Mouse (Mus musculus): ENCODE measurements around the gene Rragd. TPM values are rescaled to one million over a fixed set of nuclear protein-coding genes. Genes with fewer than 3 reads are reported as not detected.
A peak's percentile ranks its signal among the peaks of the same experiment; 100 is the strongest.
"Not testable (repeated sequence)": the region's sequence is repeated elsewhere in the genome, so short reads cannot be mapped to it uniquely, and the experiment has no call there.

The Rragd gene
- total RNA-seq, 2 experiments from 2014 or later: 50.1 to 56.0 TPM

GRCm38 (mm10) chr4:32984801-32985675 lies 2.2 kb downstream of the Rragd start:
- DNase-seq (ENCODE audit: low spot score in 2 of 2): peak in 1 of 2 experiments; percentile 8

- no peak for DNase-seq (ENCODE audit: low spot score in 2 of 2)
These were observed 2.8 kb downstream of the Rragd start for GRCm38 (mm10) chr4:32985684-32986083.

DNA sequence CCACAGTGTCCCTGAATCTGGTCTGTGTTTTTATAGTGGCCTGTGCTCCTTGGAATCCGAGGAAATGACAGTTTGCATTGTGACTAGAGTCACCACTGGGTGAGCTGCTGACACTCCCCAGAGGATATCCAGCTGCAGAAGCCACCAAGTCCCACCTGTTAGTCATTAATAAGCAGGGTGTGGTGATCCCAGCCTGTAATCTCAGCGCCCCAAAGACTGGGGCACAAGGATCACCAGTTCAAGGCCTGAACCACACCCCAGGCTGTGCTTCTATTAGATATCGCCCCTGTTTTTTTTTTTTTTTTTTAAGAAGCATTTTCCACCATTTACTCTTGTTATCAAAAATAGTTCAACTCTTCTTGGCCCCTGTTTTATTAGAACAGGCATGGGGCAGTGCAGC lies 4.2 kb downstream of the Rragd start:
- DNase-seq (ENCODE audit: low spot score in 2 of 2): no peak

- no peak for DNase-seq (ENCODE audit: low spot score in 2 of 2)
These were observed 6.5 kb downstream of the Rragd start for GRCm38 (mm10) chr4:32989346-32989745.

- DNase-seq (ENCODE audit: low spot score in 2 of 2): no peak
These were observed 11.3 kb downstream of the Rragd start for GRCm38 (mm10) chr4:32994168-32994567.

- DNase-seq (ENCODE audit: low spot score in 2 of 2): no peak
These were observed 13.2 kb downstream of the Rragd start for GRCm38 (mm10) chr4:32996083-32996482.

DNA sequence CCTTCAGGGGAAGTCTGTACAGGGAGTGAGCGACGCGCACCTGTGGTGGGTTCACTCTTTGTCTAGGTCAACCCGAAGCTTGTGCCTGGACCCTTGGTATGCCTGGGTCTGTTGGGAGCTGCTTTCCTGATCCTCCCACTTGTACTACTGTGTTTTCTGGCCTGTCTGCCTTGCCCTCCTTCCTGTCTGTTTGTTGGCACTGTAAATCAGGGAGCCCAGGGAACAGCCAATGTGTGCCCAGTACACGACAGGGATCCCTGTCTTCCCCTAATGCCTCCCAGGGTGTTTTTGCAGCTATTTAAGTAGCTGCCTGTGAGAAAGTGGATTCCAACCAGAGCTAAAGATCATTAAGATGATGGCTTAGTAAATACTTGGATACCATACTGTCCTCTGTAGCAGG lies 14.7 kb downstream of the Rragd start:
- DNase-seq (ENCODE audit: low spot score in 2 of 2): no peak

- DNase-seq (ENCODE audit: low spot score in 2 of 2): no peak
These were observed 16.2 kb downstream of the Rragd start for GRCm38 (mm10) chr4:32998996-32999395.

- no peak for DNase-seq (ENCODE audit: low spot score in 2 of 2)
These were observed 19.2 kb downstream of the Rragd start for GRCm38 (mm10) chr4:33002081-33002480.

DNA sequence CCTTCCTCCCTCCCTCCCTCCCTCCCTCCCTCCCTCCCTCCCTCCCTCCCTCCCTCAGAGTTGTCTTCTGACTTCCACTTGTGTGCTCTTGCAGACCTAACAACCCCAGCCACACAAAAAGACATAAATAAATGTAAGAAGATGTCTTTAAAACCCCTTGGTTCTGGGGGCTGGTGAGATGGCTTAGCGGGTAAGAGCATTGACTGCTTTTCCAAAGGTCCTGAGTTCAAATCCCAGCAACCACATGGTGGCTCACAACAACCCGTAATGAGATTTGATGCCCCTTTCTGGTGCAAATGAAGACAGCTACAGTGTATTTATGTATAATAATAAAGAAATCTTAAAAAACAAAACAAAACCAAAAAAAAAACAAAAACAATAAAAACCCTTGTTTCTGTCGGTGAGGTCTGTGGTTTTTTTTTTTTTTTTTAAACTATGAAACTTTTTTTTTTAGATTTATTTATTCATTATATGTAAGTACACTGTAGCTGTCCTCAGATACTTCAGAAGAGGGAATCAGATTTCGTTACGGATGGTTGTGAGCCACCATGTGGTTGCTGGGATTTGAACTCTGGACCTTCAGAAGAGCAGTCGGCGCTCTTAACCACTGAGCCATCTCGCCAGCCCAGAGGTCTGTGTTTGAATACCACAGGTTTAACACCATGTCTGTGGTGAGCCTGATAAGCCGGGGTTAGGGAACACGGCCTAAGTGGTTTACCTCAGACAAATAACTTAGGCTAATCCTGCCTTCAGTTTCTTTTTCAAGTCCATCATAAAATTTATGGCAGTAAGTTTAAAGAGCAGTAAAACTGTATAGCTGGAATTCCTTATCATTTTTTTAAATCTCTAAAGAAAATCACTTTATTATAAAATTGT lies 23.0 kb downstream of the Rragd start:
- DNase-seq (ENCODE audit: low spot score in 2 of 2): not testable (repeated sequence)

DNA sequence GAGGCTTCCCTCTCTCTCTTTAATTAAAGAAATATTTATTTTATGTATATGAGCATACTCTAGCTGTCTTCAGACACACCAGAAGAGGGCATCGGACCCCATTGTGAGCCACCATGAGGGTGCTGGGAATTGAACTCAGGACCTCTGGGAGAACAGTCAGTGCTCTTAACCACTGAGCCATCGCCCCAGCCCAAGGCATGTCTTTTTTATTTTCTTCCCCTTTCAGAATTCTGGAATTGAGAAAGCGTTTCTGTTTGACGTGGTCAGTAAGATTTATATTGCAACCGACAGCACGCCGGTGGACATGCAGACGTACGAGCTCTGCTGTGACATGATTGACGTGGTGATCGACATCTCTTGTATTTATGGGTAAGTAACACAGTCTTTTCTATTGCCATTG lies 24.0 kb downstream of the Rragd start:
- DNase-seq (ENCODE audit: low spot score in 2 of 2): no peak

GRCm38 (mm10) chr4:33007443-33008217 lies 24.8 kb downstream of the Rragd start:
- DNase-seq (ENCODE audit: low spot score in 2 of 2): no peak

DNA sequence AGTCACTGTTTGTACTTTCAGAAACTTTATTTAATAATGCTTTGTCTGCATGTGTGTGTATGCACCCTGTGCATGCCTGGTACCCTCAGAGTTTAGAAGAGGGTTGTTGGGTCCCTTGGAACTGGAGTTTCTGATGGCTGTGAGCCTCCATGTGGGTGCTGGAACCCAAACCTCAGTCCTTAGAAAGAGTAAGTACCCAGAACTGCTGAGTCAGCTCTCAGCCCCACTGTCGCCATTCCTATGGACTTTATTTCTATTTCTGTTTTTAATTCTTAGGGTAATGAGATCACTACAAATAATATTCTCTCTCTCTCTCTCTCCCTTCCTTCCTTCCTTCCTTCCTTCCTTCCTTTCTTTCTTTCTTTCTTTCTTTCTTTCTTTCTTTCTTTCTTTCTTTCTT lies 27.2 kb downstream of the Rragd start:
- DNase-seq (ENCODE audit: low spot score in 2 of 2): no peak

DNA sequence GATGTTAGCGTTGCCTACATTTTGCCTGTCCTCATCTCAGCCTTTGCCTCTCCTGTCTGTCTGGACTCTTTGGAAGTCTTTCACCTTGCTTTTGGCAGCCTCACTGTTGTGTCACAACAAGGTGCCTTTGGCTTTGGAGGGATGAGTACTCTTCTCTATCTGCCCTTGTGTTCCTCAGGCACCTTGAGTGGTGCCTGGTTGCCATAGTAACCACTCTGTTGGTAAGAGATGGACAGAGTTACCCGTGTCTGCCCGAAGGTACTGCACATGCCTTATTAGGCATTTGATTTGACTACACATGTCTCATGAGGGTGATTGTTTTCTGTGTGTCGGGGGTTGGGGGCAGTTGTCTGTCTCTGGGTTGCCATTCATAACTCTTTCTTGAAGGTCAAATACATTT lies 29.6 kb downstream of the Rragd start:
- DNase-seq (ENCODE audit: low spot score in 2 of 2): no peak

- peak; percentile 83 to 92 for DNase-seq (ENCODE audit: low spot score in 2 of 2)
These were observed 35.6 kb downstream of the Rragd start for GRCm38 (mm10) chr4:33018361-33018999.

DNA sequence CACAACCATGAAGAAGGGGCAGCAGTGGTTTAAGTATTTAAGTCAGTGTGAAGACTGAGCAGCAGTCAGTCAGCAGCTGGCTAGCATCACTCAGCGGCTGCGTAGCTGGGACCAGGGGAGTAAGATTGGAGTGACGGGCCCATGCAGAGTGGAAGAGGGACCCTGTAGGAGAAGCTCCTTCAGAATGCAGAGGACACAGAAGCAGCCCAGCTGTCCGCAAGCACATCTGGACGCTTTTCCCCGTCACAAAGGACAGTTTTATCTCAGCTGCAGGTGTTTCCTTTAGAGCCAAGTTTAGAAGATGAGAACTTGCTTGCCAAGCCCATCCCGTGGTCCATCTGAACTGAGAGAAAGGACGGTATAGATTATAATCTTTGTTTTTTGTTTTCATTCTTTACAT lies 41.6 kb downstream of the Rragd start:
- no peak for DNase-seq (ENCODE audit: low spot score in 2 of 2)

GRCm38 (mm10) chr4:33029104-33029503 lies 46.3 kb downstream of the Rragd start:
- DNase-seq (ENCODE audit: low spot score in 2 of 2): no peak

DNA sequence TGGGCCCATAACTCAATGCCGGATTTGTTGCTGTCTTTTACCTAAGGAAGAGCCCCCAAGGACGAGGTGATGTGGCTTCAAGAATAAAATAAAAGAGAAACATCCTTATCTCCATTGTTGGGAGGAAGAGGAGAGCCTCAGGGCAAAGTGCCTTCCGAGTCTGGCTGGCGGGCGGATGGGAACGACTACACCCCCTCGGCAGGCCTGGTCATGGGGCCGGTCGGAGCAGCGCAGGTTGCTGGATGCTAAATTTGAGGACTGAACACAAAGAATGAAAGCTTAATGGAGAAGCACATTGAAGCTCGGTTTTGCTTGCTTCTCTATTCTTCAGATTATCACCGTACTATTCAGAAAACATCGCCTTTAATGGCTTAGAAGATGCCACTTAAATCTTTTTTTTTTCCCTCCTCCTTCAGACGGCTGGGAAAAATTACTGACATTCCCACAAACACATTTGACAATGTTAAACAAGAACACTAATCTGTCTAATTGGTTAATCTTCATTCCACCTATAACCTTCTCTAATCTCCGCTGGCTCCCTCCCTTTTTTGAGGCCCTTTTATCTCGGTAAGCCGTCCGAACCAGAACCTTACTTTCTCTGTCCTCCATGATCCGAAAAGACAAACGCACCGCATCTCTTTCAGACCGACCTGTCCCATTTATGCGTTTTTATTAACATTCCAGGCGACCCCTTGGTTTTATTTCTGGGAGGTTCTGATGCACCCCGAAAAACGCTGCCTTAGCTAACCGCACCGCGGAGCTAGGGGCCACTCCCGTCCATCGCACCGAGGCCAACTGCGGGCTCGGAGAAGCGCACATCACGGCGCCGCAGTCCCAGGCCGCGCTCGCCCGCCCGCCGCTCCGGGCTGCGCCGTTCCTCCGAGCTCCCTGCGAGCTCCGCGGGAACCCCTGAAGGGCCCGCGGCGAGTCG lies 47.7 kb downstream of the Rragd start:
- peak in 1 of 2 experiments; percentile 60 for DNase-seq (ENCODE audit: low spot score in 2 of 2)

- peak; percentile 88 to 91 for DNase-seq (ENCODE audit: low spot score in 2 of 2)
These were observed 48.5 kb downstream of the Rragd start, which contains the start of gene Ube2j1 for GRCm38 (mm10) chr4:33031195-33031960. Gene Ube2j1, plus strand, starts transcription at chr4:33031416.
